Mouse (Mus musculus) thymus, postnatal 4 days (tissue): ENCODE results near the gene Strbp.
"Not testable (repeated sequence)": the region's sequence is repeated elsewhere in the genome, so short reads cannot be mapped to it uniquely, and the experiment has no call there.

Experiments used
- DNase-seq: peaks from one replicate; pipeline ENCODE4 v3.0.0; 2021

Strbp gene

GRCm38 (mm10) chr2:37518561-37519285 is 184.9 kb downstream of the Strbp start:
- DNase-seq, result no peak

- no peak for DNase-seq
These were observed 186.7 kb downstream of the Strbp start for GRCm38 (mm10) chr2:37516922-37517462.

GRCm38 (mm10) chr2:37516030-37516710 is 187.5 kb downstream of the Strbp start, which contains the start of gene Gpr21:
Gene Gpr21 (plus strand): TSS chr2:37516332.
- DNase-seq, result no peak

GRCm38 (mm10) chr2:37511134-37511901 is 192.3 kb downstream of the Strbp start:
- DNase-seq, result no peak

GRCm38 (mm10) chr2:37505856-37506255 is 197.8 kb downstream of the Strbp start:
- DNase-seq, result not testable (repeated sequence)

- DNase-seq, result no peak
These were observed 206.3 kb downstream of the Strbp start for GRCm38 (mm10) chr2:37497321-37497720.

- DNase-seq, result no peak
These were observed 214.7 kb downstream of the Strbp start for GRCm38 (mm10) chr2:37488956-37489355.

GRCm38 (mm10) chr2:37486408-37486807 is 217.3 kb downstream of the Strbp start:
- DNase-seq, result no peak

- DNase-seq, result peak; percentile 49
These were observed 218.3 kb downstream of the Strbp start for GRCm38 (mm10) chr2:37485370-37485769.

GRCm38 (mm10) chr2:37484165-37484564 is 219.5 kb downstream of the Strbp start:
- no peak for DNase-seq

GRCm38 (mm10) chr2:37480039-37480438 is 223.6 kb downstream of the Strbp start:
- DNase-seq, result no peak

GRCm38 (mm10) chr2:37479559-37479958 is 224.1 kb downstream of the Strbp start:
- DNase-seq, result no peak

GRCm38 (mm10) chr2:37466266-37466665 is 237.4 kb downstream of the Strbp start:
- no peak for DNase-seq

- no peak for DNase-seq
These were observed 243.0 kb downstream of the Strbp start for GRCm38 (mm10) chr2:37460707-37461106.

GRCm38 (mm10) chr2:37452376-37452760 is 251.3 kb downstream of the Strbp start:
- no peak for DNase-seq

- DNase-seq, result peak; percentile 95
These were observed 251.8 kb downstream of the Strbp start for GRCm38 (mm10) chr2:37451667-37452375.

- peak; percentile 95 for DNase-seq
These were observed 260.8 kb downstream of the Strbp start, which contains the start of the genes Zbtb26, Zbtb6 and Rabgap1 for GRCm38 (mm10) chr2:37442611-37443591. Gene Zbtb26 (minus strand): TSS chr2:37443135. Gene Zbtb6 (minus strand): TSS chr2:37443171. Gene Rabgap1 (plus strand): TSS chr2:37443279.
